Mouse (Mus musculus) CH12.LX (cell line): ENCODE measurements around the gene Nsun7. TPM values are rescaled to one million over a fixed set of nuclear protein-coding genes. Genes with fewer than 3 reads are reported as not detected.

Experiments used
- DNase-seq: peaks from one replicate; pipeline ENCODE4 v3.0.0-alpha.2; 2013; ENCODE audit errors: extremely low read depth
- H3K27ac ChIP-seq: 2 replicates; pipeline ENCODE4 v1.5.1; 2012; ENCODE audit warnings: low read depth, mild to moderate bottlenecking, control low read depth, moderate library complexity; ENCODE audit not compliant: insufficient read depth
- H3K27me3 ChIP-seq: replicated peaks from 2 replicates; pipeline ENCODE3; 2012; ENCODE audit warnings: inconsistent platforms
- H3K36me3 ChIP-seq, 2 experiments: replicated peaks in 1 of 2; 2 replicates each; pipeline versions ENCODE3 to v1.6.1; 2012; ENCODE audit warnings: inconsistent platforms in 1 of 2, low read length in 1 of 2, mild to moderate bottlenecking in 1 of 2, mixed read lengths in 1 of 2, moderate library complexity in 1 of 2; ENCODE audit not compliant: control insufficient read depth in 1 of 2, insufficient read depth in 1 of 2
- H3K4me1 ChIP-seq, 2 experiments: 2 replicates each; pipeline ENCODE4 v1.6.1; 2012; ENCODE audit warnings: inconsistent platforms in 1 of 2, moderate library complexity in 1 of 2; ENCODE audit not compliant: insufficient read depth in 2 of 2, control insufficient read depth in 1 of 2
- H3K4me2 ChIP-seq: 2 replicates; pipeline ENCODE4 v1.6.1; 2012; ENCODE audit warnings: low read depth, mild to moderate bottlenecking, control low read depth; ENCODE audit not compliant: poor library complexity, insufficient read depth, severe bottlenecking
- H3K4me3 ChIP-seq, 3 experiments: fragments of 150-350 bp in 1 of 3; sonication (generic) in 1 of 3; replicated peaks in 1 of 3; 2 replicates each; pipeline versions ENCODE3 to v1.5.1; 2011 to 2012; ENCODE audit warnings: low read depth in 2 of 3, low read length in 2 of 3, mild to moderate bottlenecking in 2 of 3, moderate library complexity in 2 of 3, control low read depth in 1 of 3, improper control_type of control experiment in 1 of 3, inconsistent platforms in 1 of 3, mixed read lengths in 1 of 3; ENCODE audit not compliant: poor library complexity in 1 of 3
- H3K79me2 ChIP-seq: replicated peaks from 2 replicates; pipeline ENCODE4 v1.6.1; 2012; ENCODE audit warnings: mild to moderate bottlenecking, moderate library complexity; ENCODE audit not compliant: control insufficient read depth, poor library complexity, insufficient read depth, severe bottlenecking; ENCODE audit errors: extremely low read depth
- H3K9ac ChIP-seq: 2 replicates; pipeline ENCODE4 v1.6.1; 2012; ENCODE audit warnings: low read depth, mild to moderate bottlenecking, control low read depth, moderate library complexity; ENCODE audit not compliant: insufficient read depth
- H3K9me3 ChIP-seq: replicated peaks from 2 replicates; pipeline ENCODE3; 2012; ENCODE audit warnings: low read length, inconsistent platforms, mixed read lengths
- BHLHE40 ChIP-seq: IDR thresholded peaks from 2 replicates; pipeline ENCODE4 v1.6.1; 2011; ENCODE audit warnings: mild to moderate bottlenecking, low read depth, low read length, improper control_type of control experiment
- CHD1 ChIP-seq: IDR thresholded peaks from 2 replicates; pipeline ENCODE4 v1.6.1; 2012; ENCODE audit warnings: low read depth, low read length, improper control_type of control experiment, inconsistent platforms
- E2F4 ChIP-seq: IDR thresholded peaks from 2 replicates; pipeline ENCODE4 v1.6.1; 2011; ENCODE audit warnings: low read depth, low read length, improper control_type of control experiment; ENCODE audit not compliant: insufficient replicate concordance
- ELF1 ChIP-seq: IDR thresholded peaks from 2 replicates; pipeline ENCODE4 v1.6.1; 2014; ENCODE audit warnings: low read depth, mild to moderate bottlenecking, inconsistent platforms, low read length, improper control_type of control experiment
- ETS1 ChIP-seq: conservative IDR thresholded peaks from 2 replicates; pipeline ENCODE4 v1.6.1; 2012; ENCODE audit warnings: low read depth, mild to moderate bottlenecking, inconsistent platforms, low read length, improper control_type of control experiment, moderate library complexity
- GABPA ChIP-seq: IDR thresholded peaks from 2 replicates; pipeline ENCODE4 v1.6.1; 2012; ENCODE audit warnings: low read depth, low read length, improper control_type of control experiment, inconsistent platforms; ENCODE audit not compliant: insufficient replicate concordance
- HCFC1 ChIP-seq: IDR thresholded peaks from 2 replicates; pipeline ENCODE4 v1.6.1; 2012; ENCODE audit warnings: low read depth, mild to moderate bottlenecking, inconsistent platforms, low read length, improper control_type of control experiment
- JUND ChIP-seq: conservative IDR thresholded peaks from 2 replicates; pipeline ENCODE4 v1.6.1; 2011; ENCODE audit warnings: low read depth, low read length, improper control_type of control experiment
- MAFK ChIP-seq: IDR thresholded peaks from 2 replicates; pipeline ENCODE4 v1.6.1; 2011; ENCODE audit warnings: low read length, improper control_type of control experiment; ENCODE audit not compliant: insufficient replicate concordance
- MAZ ChIP-seq: IDR thresholded peaks from 2 replicates; pipeline ENCODE4 v1.6.1; 2012; ENCODE audit warnings: low read depth, mild to moderate bottlenecking, inconsistent platforms, low read length, improper control_type of control experiment, moderate library complexity
- NRF1 ChIP-seq: IDR thresholded peaks from 2 replicates; pipeline ENCODE4 v1.6.1; 2014; ENCODE audit warnings: low read depth, mild to moderate bottlenecking, inconsistent platforms, low read length, improper control_type of control experiment, moderate library complexity
- PAX5 ChIP-seq: IDR thresholded peaks from 2 replicates; pipeline ENCODE4 v1.6.1; 2012; ENCODE audit warnings: low read length, inconsistent platforms, mixed read lengths
- POLR2AphosphoS2 ChIP-seq: IDR thresholded peaks from 2 replicates; pipeline ENCODE4 v1.6.1; 2011; ENCODE audit warnings: low read depth, low read length, improper control_type of control experiment
- RAD21 ChIP-seq: IDR thresholded peaks from 2 replicates; pipeline ENCODE4 v1.6.1; 2011; ENCODE audit warnings: low read depth, mild to moderate bottlenecking, low read length, improper control_type of control experiment, moderate library complexity
- RCOR1 ChIP-seq: conservative IDR thresholded peaks from 2 replicates; pipeline ENCODE4 v1.6.1; 2012; ENCODE audit warnings: low read depth, mild to moderate bottlenecking, inconsistent platforms, low read length, improper control_type of control experiment
- TBP ChIP-seq: conservative IDR thresholded peaks from 2 replicates; pipeline ENCODE4 v1.6.1; 2011; ENCODE audit warnings: low read depth, low read length, improper control_type of control experiment
- TCF12 ChIP-seq: IDR thresholded peaks from 2 replicates; pipeline ENCODE4 v1.6.1; 2014; ENCODE audit warnings: low read depth, mild to moderate bottlenecking, inconsistent platforms, low read length, improper control_type of control experiment
- USF2 ChIP-seq: conservative IDR thresholded peaks from 2 replicates; pipeline ENCODE4 v1.6.1; 2011; ENCODE audit warnings: low read depth, low read length, improper control_type of control experiment
- ZC3H11A ChIP-seq: IDR thresholded peaks from 2 replicates; pipeline ENCODE4 v1.6.1; 2012; ENCODE audit warnings: low read depth, mild to moderate bottlenecking, inconsistent platforms, low read length, improper control_type of control experiment
- ZKSCAN1 ChIP-seq: IDR thresholded peaks from 2 replicates; pipeline ENCODE4 v1.6.1; 2012; ENCODE audit warnings: low read depth, inconsistent platforms, low read length, improper control_type of control experiment, borderline replicate concordance
- dilution Hi-C: fragments of 300-500 bp; cut with MboI; formaldehyde crosslinking; loops from 2 replicates; pipeline ENCODE4 v1.14.3; 2020; ENCODE audit warnings: low sequenced_read_pairs; ENCODE audit not compliant: extremely low pct_unique_long_range_greater_than_20kb, extremely low pct_ligation_motif_present
- in situ Hi-C: fragments of 300-500 bp; cut with MboI; formaldehyde crosslinking; loops from 3 replicates; pipeline ENCODE4 v1.14.3; 2019; ENCODE audit warnings: low sequenced_read_pairs, low pct_ligation_motif_present, low pct_unique_long_range_greater_than_20kb, mixed read lengths
- polyA plus RNA-seq: library from polyadenylated mRNA; unstranded; fragments of >175 nt; gene quantifications from 2 replicates; pipeline ENCODE4 v1.2.1, GENCODE M21; 2012; ENCODE audit warnings: low read depth; ENCODE audit not compliant: insufficient read length
- total RNA-seq, 2 experiments: library from RNA; depleted of rRNA; stranded (reverse); fragments of 300-350 nt in 1 of 2; fragments of >200 nt in 1 of 2; gene quantifications; 2 replicates each; pipeline ENCODE4 v1.2.3; 2012 to 2014

The Nsun7 gene
- total and polyA plus RNA-seq, 3 experiments, result 0.13 TPM; not detected in 2

DNA sequence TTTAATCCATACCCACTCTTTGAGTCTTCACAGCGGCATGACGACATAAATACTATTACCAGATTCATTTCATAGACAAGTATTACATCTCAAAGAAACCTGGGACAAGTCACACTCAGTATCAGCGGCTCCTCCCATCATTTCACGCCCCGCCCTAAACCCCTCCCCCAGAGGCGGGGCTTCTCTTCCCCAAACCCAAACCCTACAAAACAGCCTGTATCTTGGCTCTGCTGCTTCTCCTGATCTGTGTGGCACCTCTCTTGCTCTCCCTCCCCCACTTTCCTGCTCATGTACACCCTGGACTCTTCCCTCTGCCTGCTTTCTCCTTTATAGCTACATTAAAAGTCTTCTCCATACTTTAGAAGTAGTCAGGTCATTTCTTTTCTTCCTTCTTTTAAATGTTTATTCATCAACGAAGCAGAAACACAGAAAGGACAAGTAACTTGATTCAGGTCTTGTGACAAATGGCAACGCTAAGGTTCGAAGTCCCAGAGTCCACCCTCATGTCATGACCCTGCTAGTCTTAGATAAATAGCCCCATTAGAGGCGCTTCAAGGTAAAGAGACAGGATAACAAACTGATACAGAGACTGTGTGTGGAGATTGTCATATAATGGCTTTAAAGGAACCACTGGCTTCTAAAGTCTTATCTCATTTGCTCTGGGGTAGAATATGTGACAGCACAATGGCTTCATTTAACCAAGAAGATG lies 44.0 kb upstream of the Nsun7 start:
- Histone ChIP-seq H3K9me3 (no peaks in the 10 kb centered on the region), H3K79me2 (no peaks in the 10 kb centered on the region), H3K36me3 (no peaks in the 10 kb centered on the region), H3K27me3 (no peaks in the 10 kb centered on the region), H3K27ac (no peak overlapping the region), H3K9ac (no peak overlapping the region), H3K4me1 (no peaks in the 10 kb centered on the region), H3K4me3 (no peak overlapping the region), H3K4me2 (no peak overlapping the region)
- dilution Hi-C loops (no loop called here), in situ Hi-C loops (no loop called here)
- DNase-seq, result no peak
- no peak for TF ChIP-seq PAX5
- TF ChIP-seq TBP, result no peak
- no peak for TF ChIP-seq MAZ
- no peak for TF ChIP-seq USF2
- no peak for TF ChIP-seq ELF1
- TF ChIP-seq POLR2AphosphoS2, result no peak
- no peak for TF ChIP-seq ZC3H11A
- no peak for TF ChIP-seq NRF1
- TF ChIP-seq TCF12, result no peak
- no peak for TF ChIP-seq GABPA
- no peak for TF ChIP-seq MAFK
- no peak for TF ChIP-seq HCFC1

DNA sequence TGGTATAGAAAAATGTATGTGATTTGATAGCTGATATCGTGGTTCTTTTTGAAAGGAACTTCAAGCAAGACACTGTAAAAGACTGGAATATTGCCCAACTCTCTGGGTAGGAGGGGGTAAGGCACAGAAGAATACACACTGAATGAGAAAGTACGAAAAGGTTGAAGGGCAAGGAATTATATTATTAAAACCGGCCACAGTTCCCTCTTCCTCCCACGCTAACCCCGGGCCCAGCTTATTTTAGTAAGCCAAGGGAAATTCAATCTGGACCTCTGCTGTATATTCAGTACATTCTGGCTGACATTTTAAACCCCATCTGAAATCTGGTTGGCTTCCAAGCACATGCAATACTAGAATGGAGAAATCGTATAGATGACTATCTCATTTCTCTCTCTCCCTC lies 40.0 kb upstream of the Nsun7 start:
- no peak for DNase-seq

DNA sequence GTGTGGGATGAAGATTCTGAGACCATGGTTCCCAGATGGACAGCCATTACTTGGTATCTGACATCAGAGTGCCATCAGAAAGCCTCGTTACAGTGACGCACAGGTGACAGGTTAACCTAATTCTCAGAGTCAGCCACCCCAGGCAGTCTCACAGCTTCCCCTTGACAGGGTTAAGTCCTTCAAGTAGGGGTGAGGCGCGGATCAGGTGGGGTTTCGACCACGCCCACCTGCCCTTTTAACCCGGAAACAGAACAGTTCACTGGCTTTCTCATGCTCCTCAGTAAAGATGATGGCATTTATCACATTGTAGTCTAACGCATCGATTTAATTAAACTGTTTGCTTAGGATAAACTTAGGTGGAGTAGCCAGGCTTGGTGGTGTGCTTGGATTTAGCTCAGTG lies 39.1 kb upstream of the Nsun7 start:
- Histone ChIP-seq H3K4me2 (no peak overlapping the region), H3K4me3 (no peak overlapping the region), H3K27ac (no peak overlapping the region), H3K36me3 (no peaks in the 10 kb centered on the region), H3K4me1 (peaks cover 0 to 3% of the 10 kb centered on the region in 2 experiments; a peak in 2 of 4 replicates), H3K27me3 (no peaks in the 10 kb centered on the region), H3K79me2 (no peaks in the 10 kb centered on the region), H3K9ac (no peak overlapping the region), H3K9me3 (no peaks in the 10 kb centered on the region)
- in situ Hi-C loops, result no loop called here
- no peak for DNase-seq
- TF ChIP-seq ETS1 (no peak), ZKSCAN1 (no peak), RCOR1 (no peak), JUND (no peak), E2F4 (no peak), CHD1 (no peak)
- dilution Hi-C loops, result no loop called here

More for the DNA sequence above, 40.0 kb upstream of the Nsun7 start:
- TF ChIP-seq BHLHE40, result no peak
- TF ChIP-seq RAD21, result no peak
- TF ChIP-seq, all 38 proteins: peak for 0
- in situ Hi-C loops, result no loop called here
- Histone ChIP-seq H3K4me3 (no peak overlapping the region), H3K9me3 (no peaks in the 10 kb centered on the region), H3K27me3 (no peaks in the 10 kb centered on the region), H3K36me3 (no peaks in the 10 kb centered on the region), H3K4me1 (peaks cover 0 to 3% of the 10 kb centered on the region in 2 experiments; a peak in 2 of 4 replicates), H3K9ac (no peak overlapping the region), H3K79me2 (no peaks in the 10 kb centered on the region), H3K4me2 (no peak overlapping the region), H3K27ac (no peak overlapping the region)
- dilution Hi-C loops, result no loop called here
